In the genomic region with DNA sequence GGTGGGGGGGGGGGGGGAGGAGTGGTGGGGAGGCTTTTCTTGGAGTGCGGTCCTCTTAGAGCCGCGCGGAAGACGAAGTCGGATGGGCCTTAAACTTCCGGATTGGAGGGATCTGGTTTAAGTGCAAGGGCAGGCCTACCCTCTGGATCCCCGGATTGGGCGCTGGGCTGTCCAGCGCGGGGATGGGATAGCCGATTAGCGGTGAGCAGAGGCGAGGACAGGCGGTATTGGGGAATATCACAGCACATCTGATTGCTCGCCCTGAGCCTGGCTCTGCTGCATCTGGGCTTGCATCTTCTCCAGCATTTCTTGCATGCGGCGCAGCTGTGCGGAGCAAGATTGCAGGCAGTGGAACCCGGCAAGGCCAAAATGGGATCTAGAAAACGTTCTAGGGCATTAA, we compare ENCODE assay signal across 9 mouse cellular contexts. TPM values are rescaled to one million over a fixed set of nuclear protein-coding genes. Genes with fewer than 3 reads are reported as not detected.
A peak's percentile ranks its signal among the peaks of the same experiment; 100 is the strongest.
DNase-seq lines count a peak whose midpoint lies in the region; ATAC-seq lines count a peak whose summit lies in the region.
"Had no signal": no experiment of that assay in that cellular context is flagged by ENCODE, and none has a peak within 500 bp of the region (broad histone marks: within the 10 kb centered on the region; RNA-seq: fewer than 3 reads in every experiment).

No protein-coding gene starts in this region.

- no peak overlapping the region for H3K4me2 ChIP-seq in forebrain, embryonic 15.5 days (replicated peaks)
- H3K4me2 ChIP-seq in liver, embryonic 11.5 days = peak overlapping the region; percentile 58
- peak overlapping the region; percentile 56 for H3K4me2 ChIP-seq in stomach, embryonic 16.5 days (ENCODE audit: low read depth, low read length)

- DNase-seq in forebrain, embryonic 10.5 days (ENCODE audit: extremely low spot score, low spot score) = no peak
- peak; percentile 36 for DNase-seq in ovary, postnatal 36 days (ENCODE audit: low spot score)
- DNase-seq in ovary, adult 18-20 months (ENCODE audit: low spot score) = no peak
- DNase-seq in liver, embryonic 11.5 days (ENCODE audit: low spot score) = no peak
- DNase-seq in retina, embryonic 14.5 days (ENCODE audit: low spot score) = no peak
- DNase-seq in right cerebral cortex, postnatal 36 days (ENCODE audit: low spot score in 2 of 2) = no peak
- DNase-seq: right cerebral cortex, postnatal 25 days had no signal

- peaks cover 22% of the 10 kb centered on the region for H3K4me1 ChIP-seq in forebrain, embryonic 10.5 days
- peaks cover 7% of the 10 kb centered on the region for H3K4me1 ChIP-seq in forebrain, embryonic 15.5 days
- H3K4me1 ChIP-seq in liver, embryonic 11.5 days (replicated peaks; ENCODE audit: control insufficient read depth, insufficient read depth, low read length) = peaks cover 40% of the 10 kb centered on the region
- H3K4me1 ChIP-seq in stomach, embryonic 16.5 days (ENCODE audit: control insufficient read depth, insufficient read depth, low read length) = no peaks in the 10 kb centered on the region

- 33% methylated on average over 21 of the region's 21 CpGs for WGBS in forebrain, embryonic 10.5 days
- WGBS in forebrain, embryonic 15.5 days = 39% methylated on average over 21 of the region's 21 CpGs
- WGBS in liver, embryonic 11.5 days = 50% methylated on average over 21 of the region's 21 CpGs
- 46% methylated on average over 21 of the region's 21 CpGs for WGBS in stomach, embryonic 16.5 days

- H3K9me3 ChIP-seq in forebrain, embryonic 10.5 days = no peaks in the 10 kb centered on the region
- H3K9me3 ChIP-seq in forebrain, embryonic 15.5 days = no peaks in the 10 kb centered on the region
- no peaks in the 10 kb centered on the region for H3K9me3 ChIP-seq in liver, embryonic 11.5 days (ENCODE audit: control insufficient read depth, low read length)
- H3K9me3 ChIP-seq in stomach, embryonic 16.5 days (replicated peaks; ENCODE audit: control insufficient read depth, low read length) = no peaks in the 10 kb centered on the region

- H3K36me3 ChIP-seq in forebrain, embryonic 10.5 days (replicated peaks) = 0 out of 2 replicates have a peak, but pooled peaks cover 3% of the 10 kb centered on the region
- no peaks in the 10 kb centered on the region for H3K36me3 ChIP-seq in forebrain, embryonic 15.5 days
- no peaks in the 10 kb centered on the region for H3K36me3 ChIP-seq in liver, embryonic 11.5 days (ENCODE audit: control insufficient read depth, insufficient read depth, low read length)
- H3K36me3 ChIP-seq in stomach, embryonic 16.5 days (ENCODE audit: control insufficient read depth, insufficient read depth, low read length) = no peaks in the 10 kb centered on the region

- no peak overlapping the region for H3K27ac ChIP-seq in forebrain, embryonic 10.5 days
- no peak overlapping the region for H3K27ac ChIP-seq in forebrain, embryonic 15.5 days (replicated peaks)
- H3K27ac ChIP-seq in liver, embryonic 11.5 days (ENCODE audit: low read depth, low read length) = no peak overlapping the region
- H3K27ac ChIP-seq in stomach, embryonic 16.5 days (ENCODE audit: low read length) = no peak overlapping the region

- H3K9ac ChIP-seq in forebrain, embryonic 15.5 days (replicated peaks) = no peak overlapping the region
- no peak overlapping the region for H3K9ac ChIP-seq in liver, embryonic 11.5 days (ENCODE audit: low read depth, low read length)
- H3K9ac ChIP-seq in stomach, embryonic 16.5 days (ENCODE audit: low read length) = peak overlapping the region; percentile 71

- ATAC-seq in forebrain, embryonic 15.5 days (replicated peaks) = no peak
- no peak for ATAC-seq in liver, embryonic 11.5 days (replicated peaks; ENCODE audit: low FRiP score)
- no peak for ATAC-seq in stomach, embryonic 16.5 days (ENCODE audit: insufficient read depth, low FRiP score)

- peak overlapping the region; percentile 42 for H3K4me3 ChIP-seq in forebrain, embryonic 10.5 days
- H3K4me3 ChIP-seq in forebrain, embryonic 15.5 days = no peak overlapping the region
- H3K4me3 ChIP-seq in liver, embryonic 11.5 days (ENCODE audit: low read depth, low read length) = no peak overlapping the region; the same call in 1 of the 2 replicates
- peak overlapping the region; percentile 39 for H3K4me3 ChIP-seq in stomach, embryonic 16.5 days (replicated peaks; ENCODE audit: low read length)

- H3K27me3 ChIP-seq in forebrain, embryonic 10.5 days (ENCODE audit: poor library complexity, severe bottlenecking) = peaks cover 31% of the 10 kb centered on the region
- H3K27me3 ChIP-seq in forebrain, embryonic 15.5 days = no peaks in the 10 kb centered on the region
- no peaks in the 10 kb centered on the region; the same call in 1 of the 2 replicates for H3K27me3 ChIP-seq in liver, embryonic 11.5 days (replicated peaks; ENCODE audit: control insufficient read depth, insufficient read depth, low read length)
- H3K27me3 ChIP-seq in stomach, embryonic 16.5 days (ENCODE audit: control insufficient read depth, insufficient read depth, low read length) = no peaks in the 10 kb centered on the region

RNA-seq across cellular contexts. Expression of gene Mylpf, which starts 5.8 kb away (rescaled TPM):
- polyA plus RNA-seq in forebrain, embryonic 10.5 days (2016; fragmentation: Nextera tagmentation; extraction: Ambion mirVana) = 10.7 and 10.8 TPM in 2 replicates
- 6.1 and 6.3 TPM in 2 replicates for polyA plus RNA-seq in forebrain, embryonic 15.5 days (2015; fragmentation: Nextera tagmentation; extraction: Ambion mirVana)
- 31.5 and 33.6 TPM in 2 replicates for polyA plus RNA-seq in liver, embryonic 11.5 days (2014; fragmentation: Nextera tagmentation; extraction: Ambion mirVana)
- 23.9 and 312 TPM in 2 replicates for polyA plus RNA-seq in stomach, embryonic 16.5 days (2015; fragmentation: Nextera tagmentation; extraction: Ambion mirVana)

RNA-seq across cellular contexts. Expression of gene Tbc1d10b, which starts 6.3 kb away (rescaled TPM):
- polyA plus RNA-seq in forebrain, embryonic 10.5 days (2016; fragmentation: Nextera tagmentation; extraction: Ambion mirVana) = 27.3 and 29.2 TPM in 2 replicates
- 33.6 and 35.1 TPM in 2 replicates for polyA plus RNA-seq in forebrain, embryonic 15.5 days (2015; fragmentation: Nextera tagmentation; extraction: Ambion mirVana)
- polyA plus RNA-seq in liver, embryonic 11.5 days (2014; fragmentation: Nextera tagmentation; extraction: Ambion mirVana) = 28.2 and 29.0 TPM in 2 replicates
- polyA plus RNA-seq in stomach, embryonic 16.5 days (2015; fragmentation: Nextera tagmentation; extraction: Ambion mirVana) = 15.4 and 15.7 TPM in 2 replicates

RNA-seq across cellular contexts. Expression of gene Zfp553, which starts 18.3 kb away (rescaled TPM):
- polyA plus RNA-seq in forebrain, embryonic 10.5 days (2016; fragmentation: Nextera tagmentation; extraction: Ambion mirVana) = 74.7 and 78.3 TPM in 2 replicates
- polyA plus RNA-seq in forebrain, embryonic 15.5 days (2015; fragmentation: Nextera tagmentation; extraction: Ambion mirVana) = 70.7 and 71.5 TPM in 2 replicates
- 17.2 TPM in 2 replicates for polyA plus RNA-seq in liver, embryonic 11.5 days (2014; fragmentation: Nextera tagmentation; extraction: Ambion mirVana)
- 27.1 and 28.5 TPM in 2 replicates for polyA plus RNA-seq in stomach, embryonic 16.5 days (2015; fragmentation: Nextera tagmentation; extraction: Ambion mirVana)

RNA-seq across cellular contexts. Expression of gene Sept1, which starts 18.4 kb away (rescaled TPM):
- polyA plus RNA-seq in forebrain, embryonic 10.5 days (2016; fragmentation: Nextera tagmentation; extraction: Ambion mirVana) = 30.3 and 32.3 TPM in 2 replicates
- polyA plus RNA-seq in forebrain, embryonic 15.5 days (2015; fragmentation: Nextera tagmentation; extraction: Ambion mirVana) = 21.8 and 27.8 TPM in 2 replicates
- polyA plus RNA-seq in liver, embryonic 11.5 days (2014; fragmentation: Nextera tagmentation; extraction: Ambion mirVana) = 14.9 and 17.5 TPM in 2 replicates
- 14.7 and 15.0 TPM in 2 replicates for polyA plus RNA-seq in stomach, embryonic 16.5 days (2015; fragmentation: Nextera tagmentation; extraction: Ambion mirVana)

RNA-seq across cellular contexts. Expression of gene Cd2bp2, which starts 18.7 kb away (rescaled TPM):
- polyA plus RNA-seq in forebrain, embryonic 10.5 days (2016; fragmentation: Nextera tagmentation; extraction: Ambion mirVana) = 111 and 114 TPM in 2 replicates
- polyA plus RNA-seq in forebrain, embryonic 15.5 days (2015; fragmentation: Nextera tagmentation; extraction: Ambion mirVana) = 86.7 and 91.5 TPM in 2 replicates
- polyA plus RNA-seq in liver, embryonic 11.5 days (2014; fragmentation: Nextera tagmentation; extraction: Ambion mirVana) = 50.3 and 59.5 TPM in 2 replicates
- polyA plus RNA-seq in stomach, embryonic 16.5 days (2015; fragmentation: Nextera tagmentation; extraction: Ambion mirVana) = 43.7 and 47.7 TPM in 2 replicates

Comparison
In these comparisons a context has a peak if more than half of its experiments do, and no peak if none do; other contexts are left out.
1. H3K4me3 ChIP-seq: peak in forebrain, embryonic 10.5 days (single experiment) and stomach, embryonic 16.5 days (single experiment); none in forebrain, embryonic 15.5 days (single experiment) and liver, embryonic 11.5 days (single experiment).